Mouse (Mus musculus) CH12F3 (cell line): Measurements from ENCODE around the gene Slc22a5.

ENCODE experiments used
- in situ Hi-C: fragments of 300-500 bp; cut with MboI; formaldehyde crosslinking; loops from 2 replicates; pipeline ENCODE4 v1.14.3; 2020; ENCODE audit warnings: low sequenced_read_pairs

Gene Slc22a5

GRCm38 (mm10) chr11:53842161-53842581 is 49.3 kb downstream of the Slc22a5 start:
- in situ Hi-C loops = no loop called here

GRCm38 (mm10) chr11:53841514-53841913 is 49.9 kb downstream of the Slc22a5 start:
- in situ Hi-C loops = no loop called here

- in situ Hi-C loops = no loop called here
These were observed 51.5 kb downstream of the Slc22a5 start for GRCm38 (mm10) chr11:53839663-53840642.

GRCm38 (mm10) chr11:53839147-53839546 is 52.3 kb downstream of the Slc22a5 start:
- in situ Hi-C loops = no loop called here

GRCm38 (mm10) chr11:53837731-53838130 is 53.7 kb downstream of the Slc22a5 start:
- in situ Hi-C loops = no loop called here

- in situ Hi-C loops = no loop called here
These were observed 56.0 kb downstream of the Slc22a5 start for GRCm38 (mm10) chr11:53835379-53836010.

GRCm38 (mm10) chr11:53825409-53825808 is 66.1 kb downstream of the Slc22a5 start:
- in situ Hi-C loops = no loop called here

- in situ Hi-C loops = no loop called here
These were observed 69.5 kb downstream of the Slc22a5 start for GRCm38 (mm10) chr11:53821945-53822338.

- in situ Hi-C loops = no loop called here
These were observed 70.1 kb downstream of the Slc22a5 start for GRCm38 (mm10) chr11:53821230-53821944.

GRCm38 (mm10) chr11:53820516-53821170 is 70.8 kb downstream of the Slc22a5 start:
- in situ Hi-C loops = no loop called here

GRCm38 (mm10) chr11:53819511-53819910 is 71.9 kb downstream of the Slc22a5 start:
- in situ Hi-C loops = no loop called here

GRCm38 (mm10) chr11:53818794-53819193 is 72.7 kb downstream of the Slc22a5 start:
- in situ Hi-C loops = no loop called here

- in situ Hi-C loops = no loop called here
These were observed 74.6 kb downstream of the Slc22a5 start for GRCm38 (mm10) chr11:53816841-53817375.

- in situ Hi-C loops = no loop called here
These were observed 76.7 kb downstream of the Slc22a5 start for GRCm38 (mm10) chr11:53814810-53815209.
